Mouse (Mus musculus) forebrain, postnatal 0 days (tissue): ENCODE results near the gene Sipa1l3. TPM values are rescaled to one million over a fixed set of nuclear protein-coding genes. Genes with fewer than 3 reads are reported as not detected.

Experiments used
- ATAC-seq: fragments of 200-750 bp; cut with Nextera tagmentation; 2 replicates; pipeline ENCODE4 v1.8.0; 2017; ENCODE audit warnings: mild to moderate bottlenecking, moderate library complexity
- DNase-seq: peaks from one replicate; pipeline ENCODE4 v3.0.0-alpha.2; 2015
- H3K27ac ChIP-seq: fragments of 300-500 bp; sonication (generic); 2 replicates; pipeline ENCODE4 v1.5.1; 2014; ENCODE audit warnings: low read depth, mild to moderate bottlenecking, antibody characterized with exemption, low read length, moderate library complexity, mixed read lengths
- H3K27me3 ChIP-seq: fragments of 300-500 bp; sonication (generic); 2 replicates; pipeline ENCODE4 v1.6.1; 2014; ENCODE audit warnings: mild to moderate bottlenecking, low read length, mixed read lengths; ENCODE audit not compliant: insufficient read depth
- H3K36me3 ChIP-seq: fragments of 300-500 bp; sonication (generic); 2 replicates; pipeline ENCODE4 v1.6.1; 2014; ENCODE audit warnings: mild to moderate bottlenecking, moderate library complexity; ENCODE audit not compliant: insufficient read depth
- H3K4me1 ChIP-seq: fragments of 300-500 bp; sonication (generic); 2 replicates; pipeline ENCODE4 v1.6.1; 2014; ENCODE audit warnings: antibody characterized with exemption; ENCODE audit not compliant: insufficient read depth
- H3K4me2 ChIP-seq: fragments of 300-500 bp; sonication (generic); 2 replicates; pipeline ENCODE4 v1.6.1; 2014; ENCODE audit warnings: low read depth, mild to moderate bottlenecking, moderate library complexity
- H3K4me3 ChIP-seq: fragments of 300-500 bp; sonication (generic); 2 replicates; pipeline ENCODE4 v1.5.1; 2014; ENCODE audit warnings: low read depth, low read length, mixed read lengths
- H3K9ac ChIP-seq: fragments of 300-500 bp; sonication (generic); 2 replicates; pipeline ENCODE4 v1.6.1; 2014; ENCODE audit warnings: mild to moderate bottlenecking
- H3K9me3 ChIP-seq: fragments of 300-500 bp; sonication (generic); 2 replicates; pipeline ENCODE4 v1.6.1; 2016; ENCODE audit warnings: low read length
- CTCF ChIP-seq: sonication (generic); IDR thresholded peaks from 2 replicates; pipeline ENCODE4 v1.5.1; 2016; ENCODE audit warnings: antibody characterized with exemption, control low read depth, low read depth
- WGBS: fragments of 180-500 bp; shearing (Covaris S2); extraction: QIAGEN DNeasy Blood & Tissue Kit; methylation state at CpG from one replicate; pipeline ENCODE4 v1.1.7; 2014; 5-methylcytosine and 5-hydroxymethylcytosine counted together
- polyA plus RNA-seq: library from polyadenylated mRNA; unstranded; fragments of >200 nt; fragmentation: Nextera tagmentation; extraction: Ambion mirVana; gene quantifications from 2 replicates; pipeline ENCODE4 v1.2.1, GENCODE M21; 2015
- total RNA-seq: library from RNA; depleted of rRNA; stranded (reverse); fragments of >200 nt; gene quantifications from 2 replicates; pipeline ENCODE4 v1.2.3, GENCODE M21; 2014

The Sipa1l3 gene
- total and polyA plus RNA-seq, 2 experiments from 2014 or later: 12.1 to 44.1 TPM

DNA sequence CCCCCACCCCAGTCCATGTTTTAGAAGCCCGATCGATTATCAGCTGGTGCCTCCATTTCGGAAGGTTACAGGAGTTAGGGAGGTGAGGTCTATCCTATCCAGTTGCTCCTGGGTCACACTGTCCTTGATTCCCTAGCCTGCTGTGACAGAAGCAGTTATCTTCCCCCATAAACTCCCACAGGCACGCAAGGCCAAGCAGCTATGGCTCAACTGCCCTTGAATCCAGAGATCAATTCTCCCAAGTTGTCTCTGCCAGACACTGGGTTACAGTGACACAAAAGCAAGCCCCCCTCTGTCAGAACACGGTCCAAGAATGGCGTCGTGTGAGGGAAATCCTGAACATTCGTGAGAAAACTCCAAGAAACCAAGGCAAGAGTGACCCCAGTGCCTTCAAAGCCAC is 163.0 kb downstream of the Sipa1l3 start:
- no peak for DNase-seq
- Histone ChIP-seq H3K9ac (no peak overlapping the region), H3K9me3 (no peaks in the 10 kb centered on the region), H3K4me1 (no peaks in the 10 kb centered on the region), H3K4me2 (no peak overlapping the region), H3K27me3 (no peaks in the 10 kb centered on the region), H3K27ac (no peak overlapping the region), H3K4me3 (no peak overlapping the region), H3K36me3 (peaks cover 22% of the 10 kb centered on the region; the same call in 1 of the 2 replicates)
- no peak for TF ChIP-seq CTCF
- ATAC-seq: no peak
- 86% methylated on average over 8 of the region's 8 CpGs for WGBS

GRCm38 (mm10) chr7:29354161-29354560 is 164.3 kb downstream of the Sipa1l3 start:
- H3K4me1 ChIP-seq: no peaks in the 10 kb centered on the region
- no peak overlapping the region for H3K9ac ChIP-seq
- no peak for TF ChIP-seq CTCF
- H3K9me3 ChIP-seq: no peaks in the 10 kb centered on the region
- H3K36me3 ChIP-seq: peaks cover 26% of the 10 kb centered on the region
- ATAC-seq (peak; percentile 70), DNase-seq (no peak)
- WGBS: 68% methylated on average over 8 of the region's 8 CpGs
- no peaks in the 10 kb centered on the region for H3K27me3 ChIP-seq
- H3K4me2 ChIP-seq: no peak overlapping the region
- H3K4me3 ChIP-seq: no peak overlapping the region
- no peak overlapping the region for H3K27ac ChIP-seq

DNA sequence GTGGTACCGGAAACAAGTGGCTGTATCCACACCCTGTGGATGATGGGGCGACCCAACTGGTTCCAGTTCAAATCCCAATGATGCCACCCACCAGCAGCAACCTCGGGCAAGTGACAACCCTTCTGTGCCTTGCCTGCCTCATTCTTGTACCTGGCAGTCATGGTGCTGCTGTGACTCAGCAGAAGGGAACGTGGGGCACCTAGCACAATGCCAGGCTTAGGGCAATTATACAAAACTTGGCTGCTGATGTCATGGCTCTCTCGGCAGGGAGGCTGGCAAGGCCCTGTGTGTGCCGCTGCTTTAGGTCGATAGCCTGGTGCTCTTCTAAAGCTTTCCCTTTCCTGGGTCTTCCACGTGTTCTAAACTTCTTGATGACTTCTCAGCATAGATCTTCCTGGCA is 166.2 kb downstream of the Sipa1l3 start:
- TF ChIP-seq CTCF: no peak
- H3K4me2 ChIP-seq: no peak overlapping the region
- no peaks in the 10 kb centered on the region for H3K4me1 ChIP-seq
- no peaks in the 10 kb centered on the region for H3K9me3 ChIP-seq
- 63% methylated on average over 8 of the region's 8 CpGs for WGBS
- peaks cover 37% of the 10 kb centered on the region for H3K36me3 ChIP-seq
- DNase-seq (no peak), ATAC-seq (no peak)
- H3K27me3 ChIP-seq: no peaks in the 10 kb centered on the region
- no peak overlapping the region for H3K9ac ChIP-seq
- H3K27ac ChIP-seq: no peak overlapping the region
- H3K4me3 ChIP-seq: no peak overlapping the region

GRCm38 (mm10) chr7:29350489-29350888 is 168.0 kb downstream of the Sipa1l3 start:
- H3K27ac ChIP-seq: no peak overlapping the region
- peaks cover 37% of the 10 kb centered on the region for H3K36me3 ChIP-seq
- DNase-seq (no peak), ATAC-seq (no peak)
- H3K9ac ChIP-seq: no peak overlapping the region
- H3K4me2 ChIP-seq: no peak overlapping the region
- no peaks in the 10 kb centered on the region for H3K27me3 ChIP-seq
- peaks cover 10% of the 10 kb centered on the region; the same call in 1 of the 2 replicates for H3K4me1 ChIP-seq
- no peaks in the 10 kb centered on the region for H3K9me3 ChIP-seq
- no peak overlapping the region for H3K4me3 ChIP-seq
- 89% methylated on average over 10 of the region's 10 CpGs for WGBS
- no peak for TF ChIP-seq CTCF

- no peak overlapping the region for H3K9ac ChIP-seq
- TF ChIP-seq CTCF: no peak
- H3K27me3 ChIP-seq: no peaks in the 10 kb centered on the region
- H3K4me1 ChIP-seq: peaks cover 10% of the 10 kb centered on the region
- peak overlapping the region; percentile 77 for H3K27ac ChIP-seq
- WGBS: 55% methylated on average over 3 of the region's 3 CpGs
- DNase-seq (peak; percentile 39), ATAC-seq (peak; percentile 36; the same call in 1 of the 2 replicates)
- H3K36me3 ChIP-seq: peaks cover 23% of the 10 kb centered on the region
- H3K4me3 ChIP-seq: no peak overlapping the region
- no peaks in the 10 kb centered on the region for H3K9me3 ChIP-seq
- no peak overlapping the region for H3K4me2 ChIP-seq
Observed at GRCm38 (mm10) chr7:29346212-29346611, 172.2 kb downstream of the Sipa1l3 start.

DNA sequence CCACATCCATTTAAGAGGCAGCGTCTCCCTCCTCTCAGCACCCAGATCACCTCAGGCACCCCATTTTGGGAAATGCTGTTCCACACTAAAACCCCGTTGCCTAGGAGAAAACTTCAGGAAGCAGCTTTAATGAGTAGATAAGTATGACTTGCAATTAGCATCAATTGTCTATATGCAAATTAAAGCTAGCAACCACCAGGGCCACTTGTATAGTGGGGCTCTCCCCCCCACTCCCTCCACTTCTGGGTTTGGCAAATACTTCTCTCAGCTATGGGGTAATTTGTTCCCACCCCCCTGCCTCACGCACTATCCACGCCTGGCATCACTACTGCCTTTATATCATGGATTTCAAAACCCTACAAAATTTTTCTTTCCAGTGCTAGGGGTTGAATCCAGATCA is 172.9 kb downstream of the Sipa1l3 start:
- H3K9ac ChIP-seq: no peak overlapping the region
- H3K4me2 ChIP-seq: no peak overlapping the region
- H3K36me3 ChIP-seq: peaks cover 17% of the 10 kb centered on the region
- 15% methylated on average over 4 of the region's 4 CpGs for WGBS
- no peak for TF ChIP-seq CTCF
- no peak overlapping the region for H3K4me3 ChIP-seq
- ATAC-seq (peak; percentile 72), DNase-seq (peak; percentile 57)
- peaks cover 10% of the 10 kb centered on the region for H3K4me1 ChIP-seq
- H3K27me3 ChIP-seq: no peaks in the 10 kb centered on the region
- peak overlapping the region; percentile 79 for H3K27ac ChIP-seq
- H3K9me3 ChIP-seq: no peaks in the 10 kb centered on the region

GRCm38 (mm10) chr7:29343746-29344145 is 174.7 kb downstream of the Sipa1l3 start:
- DNase-seq: no peak
- no peak for TF ChIP-seq CTCF
- H3K4me3 ChIP-seq: no peak overlapping the region
- no peak overlapping the region for H3K4me2 ChIP-seq
- no peak for ATAC-seq
- H3K27me3 ChIP-seq: no peaks in the 10 kb centered on the region
- 72% methylated on average over 7 of the region's 7 CpGs for WGBS
- peaks cover 10% of the 10 kb centered on the region for H3K4me1 ChIP-seq
- H3K9ac ChIP-seq: no peak overlapping the region
- H3K9me3 ChIP-seq: no peaks in the 10 kb centered on the region
- peaks cover 17% of the 10 kb centered on the region for H3K36me3 ChIP-seq
- H3K27ac ChIP-seq: no peak overlapping the region
